Mouse (Mus musculus) embryonic facial prominence, embryonic 14.5 days (tissue): ENCODE measurements at regions not wholly inside any gene's neighbourhood (a gene's known extent, or its start where the extent isn't known, plus 50 kb on each side); places are given as distances from the start of the nearest gene placed in this dataset.

Source experiments
- ATAC-seq: fragments of 200-750 bp; cut with Nextera tagmentation; 2 replicates; pipeline ENCODE4 v1.8.0; 2017; ENCODE audit warnings: low read depth, moderate number of reproducible peaks, moderate TSS enrichment
- DNase-seq: peaks from one replicate; pipeline ENCODE4 v3.0.0-alpha.2; 2015; ENCODE audit warnings: low spot score
- H3K27ac ChIP-seq: fragments of 300-500 bp; sonication (generic); replicated peaks from 2 replicates; pipeline ENCODE4 v1.5.1; 2014; ENCODE audit warnings: low read depth, mild to moderate bottlenecking, low read length, moderate library complexity
- H3K27me3 ChIP-seq: fragments of 300-500 bp; sonication (generic); replicated peaks from 2 replicates; pipeline ENCODE4 v1.6.1; 2014; ENCODE audit warnings: low read length; ENCODE audit not compliant: control insufficient read depth, insufficient read depth
- H3K36me3 ChIP-seq: fragments of 300-500 bp; sonication (generic); 2 replicates; pipeline ENCODE4 v1.6.1; 2014; ENCODE audit warnings: low read length, mixed read lengths; ENCODE audit not compliant: control insufficient read depth, insufficient read depth
- H3K4me1 ChIP-seq: fragments of 300-500 bp; sonication (generic); 2 replicates; pipeline ENCODE4 v1.6.1; 2014; ENCODE audit warnings: antibody characterized with exemption, low read length; ENCODE audit not compliant: control insufficient read depth, insufficient read depth
- H3K4me2 ChIP-seq: fragments of 300-500 bp; sonication (generic); 2 replicates; pipeline ENCODE4 v1.6.1; 2014; ENCODE audit warnings: low read depth, mild to moderate bottlenecking, low read length, moderate library complexity, mixed read lengths
- H3K4me3 ChIP-seq: fragments of 300-500 bp; sonication (generic); 2 replicates; pipeline ENCODE4 v1.5.1; 2014; ENCODE audit warnings: low read depth, mild to moderate bottlenecking, low read length
- H3K9ac ChIP-seq: fragments of 300-500 bp; sonication (generic); 2 replicates; pipeline ENCODE4 v1.6.1; 2014; ENCODE audit warnings: low read depth, mild to moderate bottlenecking, low read length, moderate library complexity, mixed read lengths
- H3K9me3 ChIP-seq: fragments of 300-500 bp; sonication (generic); 2 replicates; pipeline ENCODE4 v1.6.1; 2016; ENCODE audit warnings: low read length; ENCODE audit not compliant: control insufficient read depth
- WGBS: fragments of 180-500 bp; shearing (Covaris S2); extraction: QIAGEN DNeasy Blood & Tissue Kit; methylation state at CpG from one replicate; pipeline ENCODE4 v1.1.7; 2014; 5-methylcytosine and 5-hydroxymethylcytosine counted together

GRCm38 (mm10) chr3:57149156-57149555 lies 152.6 kb downstream of the Tm4sf1 start:
- Histone ChIP-seq H3K27me3 (no peaks in the 10 kb centered on the region), H3K4me1 (no peaks in the 10 kb centered on the region), H3K4me2 (no peak overlapping the region), H3K9ac (no peak overlapping the region), H3K9me3 (no peaks in the 10 kb centered on the region), H3K4me3 (no peak overlapping the region), H3K27ac (no peak overlapping the region), H3K36me3 (no peaks in the 10 kb centered on the region)
- DNase-seq (no peak), ATAC-seq (no peak)
- WGBS, result 81% methylated on average over 3 of the region's 3 CpGs

- Histone ChIP-seq H3K4me3 (peak overlapping the region; percentile 37), H3K27me3 (no peaks in the 10 kb centered on the region), H3K4me2 (peak overlapping the region; percentile 54), H3K9me3 (no peaks in the 10 kb centered on the region), H3K9ac (peak overlapping the region; percentile 51; the same call in 1 of the 2 replicates), H3K36me3 (no peaks in the 10 kb centered on the region), H3K4me1 (no peaks in the 10 kb centered on the region), H3K27ac (no peak overlapping the region)
- ATAC-seq, result peak; percentile 65
- peak; percentile 57 for DNase-seq
- 19% methylated on average over 24 of the region's 24 CpGs for WGBS
Observed at GRCm38 (mm10) chr3:57136847-57137246, 164.9 kb downstream of the Tm4sf1 start.

GRCm38 (mm10) chr3:57128606-57129005 lies 173.2 kb downstream of the Tm4sf1 start:
- Histone ChIP-seq H3K4me2 (no peak overlapping the region), H3K9me3 (no peaks in the 10 kb centered on the region), H3K27me3 (no peaks in the 10 kb centered on the region), H3K4me3 (no peak overlapping the region), H3K36me3 (no peaks in the 10 kb centered on the region), H3K4me1 (no peaks in the 10 kb centered on the region), H3K9ac (no peak overlapping the region), H3K27ac (no peak overlapping the region)
- 53% methylated on average over 2 of the region's 2 CpGs for WGBS
- ATAC-seq (no peak), DNase-seq (no peak)

GRCm38 (mm10) chr3:57125792-57126485 lies 175.8 kb downstream of the Tm4sf1 start:
- Histone ChIP-seq H3K4me3 (no peak overlapping the region), H3K36me3 (no peaks in the 10 kb centered on the region), H3K27me3 (no peaks in the 10 kb centered on the region), H3K27ac (no peak overlapping the region), H3K4me2 (no peak overlapping the region), H3K4me1 (no peaks in the 10 kb centered on the region), H3K9ac (no peak overlapping the region), H3K9me3 (no peaks in the 10 kb centered on the region)
- 65% methylated on average over 4 of the region's 4 CpGs for WGBS
- DNase-seq, result no peak
- no peak for ATAC-seq

- Histone ChIP-seq H3K27ac (no peak overlapping the region), H3K27me3 (no peaks in the 10 kb centered on the region), H3K9me3 (no peaks in the 10 kb centered on the region), H3K36me3 (no peaks in the 10 kb centered on the region), H3K4me2 (no peak overlapping the region), H3K4me1 (no peaks in the 10 kb centered on the region), H3K9ac (no peak overlapping the region), H3K4me3 (no peak overlapping the region)
- peak; percentile 56 for DNase-seq
- ATAC-seq, result no peak
- WGBS, result 89% methylated on average over 1 of the region's 1 CpGs
Observed at GRCm38 (mm10) chr3:57118016-57118415, 183.8 kb downstream of the Tm4sf1 start.

- Histone ChIP-seq H3K4me2 (no peak overlapping the region), H3K4me1 (no peaks in the 10 kb centered on the region), H3K27me3 (no peaks in the 10 kb centered on the region), H3K27ac (no peak overlapping the region), H3K4me3 (no peak overlapping the region), H3K9ac (no peak overlapping the region), H3K36me3 (no peaks in the 10 kb centered on the region), H3K9me3 (no peaks in the 10 kb centered on the region)
- 72% methylated on average over 2 of the region's 2 CpGs for WGBS
- no peak for ATAC-seq
- DNase-seq, result peak; percentile 12
Observed at GRCm38 (mm10) chr3:57102254-57102653, 199.5 kb downstream of the Tm4sf1 start.

- WGBS, result 88% methylated on average over 1 of the region's 1 CpGs
Observed at GRCm38 (mm10) chr3:57100515-57100914, 201.3 kb downstream of the Tm4sf1 start.

GRCm38 (mm10) chr3:57094936-57095335 lies 206.9 kb downstream of the Tm4sf1 start:
- Histone ChIP-seq H3K4me1 (no peaks in the 10 kb centered on the region), H3K27me3 (no peaks in the 10 kb centered on the region), H3K27ac (no peak overlapping the region), H3K4me2 (no peak overlapping the region), H3K36me3 (no peaks in the 10 kb centered on the region), H3K4me3 (no peak overlapping the region), H3K9ac (no peak overlapping the region), H3K9me3 (no peaks in the 10 kb centered on the region)
- no peak for ATAC-seq
- DNase-seq, result no peak
- WGBS, result 68% methylated on average over 3 of the region's 3 CpGs

More at GRCm38 (mm10) chr3:57100515-57100914, 201.3 kb downstream of the Tm4sf1 start:
- DNase-seq (no peak), ATAC-seq (no peak)
- no peaks in the 10 kb centered on the region for H3K9me3 ChIP-seq
- H3K36me3 ChIP-seq, result no peaks in the 10 kb centered on the region
- no peak overlapping the region for H3K4me2 ChIP-seq
- H3K4me1 ChIP-seq, result no peaks in the 10 kb centered on the region
- H3K27me3 ChIP-seq, result no peaks in the 10 kb centered on the region
- H3K27ac ChIP-seq, result no peak overlapping the region
- H3K4me3 ChIP-seq, result no peak overlapping the region
- no peak overlapping the region for H3K9ac ChIP-seq
